Mouse (Mus musculus): ENCODE measurements around the gene Lingo1.

- no peak for TF ChIP-seq POLR2A (IDR thresholded peaks at IDR 0.05; ENCODE audit: extremely low read depth, insufficient read depth, low read length)
- no peak for TF ChIP-seq CTCF (IDR thresholded peaks at IDR 0.05; ENCODE audit: low read depth, low read length)
These were observed 97.4 kb downstream of the Lingo1 start for GRCm38 (mm10) chr9:56698715-56699370.

All from liver, adult 2 months (tissue).